Mouse (Mus musculus): ENCODE measurements at regions not wholly inside any gene's neighbourhood (a gene's known extent, or its start where the extent isn't known, plus 50 kb on each side); places are given as distances from the start of the nearest gene placed in this dataset.
"Not testable (repeated sequence)": the region's sequence is repeated elsewhere in the genome, so short reads cannot be mapped to it uniquely, and the experiment has no call there.

GRCm38 (mm10) chr4:9724801-9725200 lies 1149.5 kb upstream of the 2610301B20Rik start:
- DNase-seq (ENCODE audit: low spot score in 2 of 2) = not testable (repeated sequence)

GRCm38 (mm10) chr4:9737691-9738090 lies 1136.6 kb upstream of the 2610301B20Rik start:
- no peak for DNase-seq (ENCODE audit: low spot score in 2 of 2)

- no peak for DNase-seq (ENCODE audit: low spot score in 2 of 2)
Measured at GRCm38 (mm10) chr4:9747411-9747938, 1126.8 kb upstream of the 2610301B20Rik start.

GRCm38 (mm10) chr4:9748110-9748509 lies 1126.2 kb upstream of the 2610301B20Rik start:
- DNase-seq (ENCODE audit: low spot score in 2 of 2) = no peak

- no peak for DNase-seq (ENCODE audit: low spot score in 2 of 2)
Measured at GRCm38 (mm10) chr4:9749877-9750276, 1124.4 kb upstream of the 2610301B20Rik start.

- DNase-seq (ENCODE audit: low spot score in 2 of 2) = no peak
Measured at GRCm38 (mm10) chr4:9750404-9750803, 1123.9 kb upstream of the 2610301B20Rik start.

GRCm38 (mm10) chr4:9763321-9763720 lies 1111.0 kb upstream of the 2610301B20Rik start:
- no peak for DNase-seq (ENCODE audit: low spot score in 2 of 2)

- no peak for DNase-seq (ENCODE audit: low spot score in 2 of 2)
Measured at GRCm38 (mm10) chr4:9769633-9770205, 1104.6 kb upstream of the 2610301B20Rik start.

- DNase-seq (ENCODE audit: low spot score in 2 of 2) = peak; percentile 8 to 14
Measured at GRCm38 (mm10) chr4:9770372-9771102, 1103.8 kb upstream of the 2610301B20Rik start.

- no peak for DNase-seq (ENCODE audit: low spot score in 2 of 2)
Measured at GRCm38 (mm10) chr4:9771103-9771474, 1103.2 kb upstream of the 2610301B20Rik start.

- no peak for DNase-seq (ENCODE audit: low spot score in 2 of 2)
Measured at GRCm38 (mm10) chr4:9778391-9778790, 1095.9 kb upstream of the 2610301B20Rik start.

- no peak for DNase-seq (ENCODE audit: low spot score in 2 of 2)
Measured at GRCm38 (mm10) chr4:9779594-9779993, 1094.7 kb upstream of the 2610301B20Rik start.

- DNase-seq (ENCODE audit: low spot score in 2 of 2) = peak; percentile 9 to 54
Measured at GRCm38 (mm10) chr4:9780179-9780578, 1094.1 kb upstream of the 2610301B20Rik start.

- DNase-seq (ENCODE audit: low spot score in 2 of 2) = no peak
Measured at GRCm38 (mm10) chr4:9781318-9781717, 1093.0 kb upstream of the 2610301B20Rik start.

- no peak for DNase-seq (ENCODE audit: low spot score in 2 of 2)
Measured at GRCm38 (mm10) chr4:9787795-9788365, 1086.4 kb upstream of the 2610301B20Rik start.

GRCm38 (mm10) chr4:9790478-9790877 lies 1083.8 kb upstream of the 2610301B20Rik start:
- no peak for DNase-seq (ENCODE audit: low spot score in 2 of 2)
